Mouse (Mus musculus) adrenal gland, adult 2 months (tissue): ENCODE data around the gene Fam53b. TPM values are rescaled to one million over a fixed set of nuclear protein-coding genes. Genes with fewer than 3 reads are reported as not detected.

Experiments used
- DNase-seq: peaks from one replicate; pipeline ENCODE4 v3.0.0; 2021
- polyA plus RNA-seq: library from polyadenylated mRNA; depleted of rRNA; stranded (reverse); fragments of >200 nt; gene quantifications from 2 replicates; pipeline ENCODE4 v1.2.3, GENCODE M21; 2012
- total RNA-seq, 2 experiments: library from RNA; stranded (reverse); gene quantifications; 2 replicates each; pipeline ENCODE4 v1.2.3; 2021

Gene Fam53b
- total and polyA plus RNA-seq, 3 experiments = 61.1 to 140 (median 69.5) TPM

DNA sequence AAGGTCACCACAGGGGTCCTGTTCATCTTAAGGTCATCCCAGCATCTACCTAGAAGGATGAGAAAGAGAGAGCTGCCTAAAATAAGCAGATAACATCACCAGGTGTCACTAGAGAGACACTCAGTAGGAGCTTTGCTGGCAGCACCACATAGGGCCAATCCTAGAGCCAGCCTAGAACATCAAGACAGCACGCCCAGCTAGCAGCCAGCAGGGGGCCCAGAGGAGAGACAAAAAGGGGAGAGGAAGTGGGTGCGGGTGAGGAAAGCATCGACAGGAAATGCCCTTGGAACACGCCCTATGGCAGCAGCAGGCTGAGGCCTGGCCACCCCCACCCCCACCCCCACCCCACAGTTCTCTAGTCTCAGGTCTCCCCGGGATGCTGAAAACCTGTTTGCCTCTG lies 78.5 kb downstream of the Fam53b start:
- peak; percentile 66 for DNase-seq

DNA sequence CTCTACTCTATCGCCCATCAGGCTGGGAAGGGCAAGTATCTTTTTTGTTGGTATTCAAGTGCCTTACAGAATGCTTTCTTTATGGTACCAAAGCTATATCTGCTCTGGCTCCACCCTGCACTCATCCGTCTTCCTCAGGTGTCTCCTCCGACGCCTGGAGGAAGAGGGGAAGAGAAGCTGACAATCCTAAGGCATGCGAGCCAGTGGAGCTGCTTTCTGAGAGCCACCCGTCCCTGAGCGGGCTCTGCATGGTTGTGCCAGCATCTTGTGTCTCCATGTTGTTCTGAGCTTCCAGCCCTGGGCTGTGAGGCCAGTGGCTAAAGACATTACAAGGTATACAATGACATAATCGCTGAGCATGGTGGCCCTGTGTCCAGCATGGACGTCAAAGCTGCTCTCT lies 79.5 kb downstream of the Fam53b start:
- no peak for DNase-seq

DNA sequence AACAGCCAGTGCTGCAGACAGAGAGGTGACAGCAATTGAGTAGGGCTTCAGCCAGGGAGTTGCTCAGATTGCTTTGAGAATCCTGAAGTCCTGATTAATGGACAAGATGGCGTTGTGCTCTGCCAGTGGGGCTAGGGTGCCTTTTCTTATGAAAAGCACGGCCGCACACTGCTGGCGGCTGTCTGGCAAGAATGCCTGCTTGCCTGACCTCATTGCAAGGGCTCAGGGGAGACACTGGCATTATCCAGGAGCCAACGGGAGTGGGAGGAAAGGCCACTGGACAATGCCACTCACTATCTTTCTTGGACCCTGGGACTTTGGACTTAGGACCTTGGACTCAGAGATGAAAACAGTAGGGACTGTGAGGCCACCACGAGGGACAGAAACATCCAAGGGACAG lies 80.2 kb downstream of the Fam53b start:
- peak; percentile 78 for DNase-seq

DNA sequence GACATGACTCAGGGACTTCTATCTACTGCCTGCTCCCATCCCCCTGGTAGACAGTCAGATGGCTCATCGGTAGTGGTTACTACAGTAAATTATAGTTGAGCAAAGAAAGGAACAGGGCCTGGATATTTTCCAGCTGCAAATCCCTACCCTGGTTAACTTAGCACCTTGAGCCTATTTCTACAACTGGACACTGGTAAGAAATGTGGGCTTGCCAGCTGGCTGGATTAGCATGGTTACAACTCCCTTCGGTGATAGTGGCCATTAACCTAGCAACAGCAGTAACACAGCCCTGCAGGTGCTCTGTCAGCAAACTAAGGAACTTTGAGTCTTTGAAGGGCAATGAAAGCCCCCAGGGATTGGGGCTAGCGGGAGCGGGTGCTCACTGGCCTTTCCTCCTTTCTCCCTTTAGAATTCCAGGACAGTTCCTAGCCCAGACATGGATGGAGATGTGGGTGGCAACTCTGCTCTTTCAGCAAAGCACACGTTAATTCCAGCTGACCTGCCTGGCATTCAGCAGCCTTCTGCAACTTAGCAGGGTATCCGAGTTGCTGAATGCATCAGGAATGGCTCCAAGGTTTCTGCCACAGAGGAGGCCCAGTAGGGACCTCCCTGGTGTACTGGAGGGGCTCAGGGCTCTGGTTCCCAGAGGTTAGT lies 81.4 kb downstream of the Fam53b start:
- no peak for DNase-seq

- no peak for DNase-seq
Measured at GRCm38 (mm10) chr7:132731558-132731957, 82.1 kb downstream of the Fam53b start.

GRCm38 (mm10) chr7:132730510-132730909 lies 83.2 kb downstream of the Fam53b start:
- no peak for DNase-seq

- no peak for DNase-seq
Measured at GRCm38 (mm10) chr7:132729093-132729831, 84.4 kb downstream of the Fam53b start.

DNA sequence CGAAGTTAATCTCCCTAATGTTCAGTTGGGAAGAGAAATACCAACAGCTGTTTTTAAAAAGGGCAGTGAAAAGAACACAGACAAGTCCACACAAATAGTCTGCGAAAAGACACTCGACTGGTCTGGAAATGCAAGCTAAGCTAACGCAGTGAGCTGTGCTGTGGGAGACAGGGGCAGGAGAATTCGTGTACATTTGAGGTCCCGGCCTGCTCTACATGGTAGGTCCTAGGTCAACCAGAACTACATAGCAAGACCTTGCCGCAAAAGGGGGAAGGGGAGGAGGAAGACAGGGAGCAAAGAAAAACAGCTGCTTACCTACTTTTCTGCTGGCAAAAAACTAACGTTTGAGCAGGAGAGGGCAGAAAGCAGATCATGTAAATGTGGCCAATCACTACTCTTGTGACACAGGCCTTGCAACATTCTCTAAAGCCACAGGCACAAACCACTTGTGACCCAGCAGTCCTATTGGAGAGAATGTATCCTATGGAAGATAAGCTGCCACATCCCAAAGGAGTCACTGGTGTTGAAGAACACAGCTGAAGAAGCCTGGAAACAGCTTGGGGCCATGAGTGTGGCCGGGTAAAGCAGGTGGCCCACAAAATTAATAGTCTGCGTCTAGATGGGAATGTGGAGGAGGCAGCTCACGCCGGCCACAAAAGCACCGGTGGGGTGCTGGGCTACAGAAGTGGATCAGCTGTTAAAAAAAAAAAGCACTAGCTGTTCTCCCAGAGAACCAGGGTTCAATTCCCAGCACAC lies 87.4 kb downstream of the Fam53b start:
- DNase-seq = no peak

GRCm38 (mm10) chr7:132724501-132725062 lies 89.1 kb downstream of the Fam53b start:
- no peak for DNase-seq

DNA sequence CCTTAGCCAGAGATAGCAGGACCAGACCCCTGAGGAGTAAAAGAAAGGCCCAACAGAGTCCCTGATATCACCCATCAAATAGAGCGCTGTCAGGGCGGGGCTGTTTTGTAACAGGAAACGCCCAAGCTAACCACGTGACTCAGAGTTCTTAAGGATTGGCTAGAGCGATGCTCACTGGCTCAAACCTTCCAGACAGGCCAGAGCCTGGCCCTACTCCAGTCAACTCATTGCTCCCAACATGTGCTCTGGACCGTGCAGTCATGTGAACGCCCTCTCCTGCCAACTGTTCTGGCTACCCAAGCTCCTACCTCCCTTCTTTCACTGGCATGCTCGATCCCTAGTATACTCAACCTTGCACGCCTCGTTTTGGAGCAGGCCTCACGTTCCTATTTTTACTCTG lies 89.8 kb downstream of the Fam53b start:
- peak; percentile 85 for DNase-seq

GRCm38 (mm10) chr7:132722401-132723370 lies 91.0 kb downstream of the Fam53b start:
- no peak for DNase-seq

DNA sequence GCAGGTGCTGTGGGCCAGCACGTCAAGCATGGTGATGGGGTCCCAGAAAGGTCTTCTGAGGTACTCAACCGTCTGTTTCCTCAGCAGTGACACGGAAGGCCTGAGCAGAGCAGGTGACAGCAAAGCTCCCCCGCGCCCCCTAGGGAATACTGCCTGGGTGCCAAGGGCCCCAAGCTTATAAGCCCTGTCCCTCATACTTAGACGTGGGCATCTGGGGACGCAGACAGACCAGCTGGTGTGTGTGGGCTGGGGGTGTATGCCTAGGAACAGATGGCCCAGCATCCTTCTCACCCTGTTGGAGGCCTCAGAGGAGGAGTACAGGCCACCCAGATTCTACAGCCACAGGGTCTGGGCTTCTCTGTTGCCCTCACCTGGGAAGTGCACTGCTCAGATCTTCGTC lies 93.1 kb downstream of the Fam53b start:
- DNase-seq = no peak

DNA sequence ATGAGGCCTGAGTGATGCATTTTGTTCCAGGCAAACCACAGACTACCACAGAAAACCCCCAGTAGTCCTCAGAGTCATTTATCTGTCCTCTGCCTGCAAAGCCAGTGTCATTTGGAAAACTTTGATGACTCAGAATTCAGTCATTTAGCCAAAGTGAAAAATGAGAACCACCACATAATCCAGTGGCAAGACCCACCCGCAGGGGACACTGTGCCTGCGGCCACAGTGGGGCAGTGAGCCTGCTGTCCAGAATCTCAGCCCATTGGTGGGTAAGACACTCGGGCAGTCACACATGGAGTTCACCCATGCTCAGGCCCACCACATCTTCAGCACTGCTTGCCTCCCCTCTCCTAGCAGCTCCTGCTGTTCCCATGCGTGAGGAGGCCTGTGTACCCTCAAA lies 94.1 kb downstream of the Fam53b start:
- peak; percentile 65 for DNase-seq

- no peak for DNase-seq
Measured at GRCm38 (mm10) chr7:132715259-132715658, 98.4 kb downstream of the Fam53b start.

DNA sequence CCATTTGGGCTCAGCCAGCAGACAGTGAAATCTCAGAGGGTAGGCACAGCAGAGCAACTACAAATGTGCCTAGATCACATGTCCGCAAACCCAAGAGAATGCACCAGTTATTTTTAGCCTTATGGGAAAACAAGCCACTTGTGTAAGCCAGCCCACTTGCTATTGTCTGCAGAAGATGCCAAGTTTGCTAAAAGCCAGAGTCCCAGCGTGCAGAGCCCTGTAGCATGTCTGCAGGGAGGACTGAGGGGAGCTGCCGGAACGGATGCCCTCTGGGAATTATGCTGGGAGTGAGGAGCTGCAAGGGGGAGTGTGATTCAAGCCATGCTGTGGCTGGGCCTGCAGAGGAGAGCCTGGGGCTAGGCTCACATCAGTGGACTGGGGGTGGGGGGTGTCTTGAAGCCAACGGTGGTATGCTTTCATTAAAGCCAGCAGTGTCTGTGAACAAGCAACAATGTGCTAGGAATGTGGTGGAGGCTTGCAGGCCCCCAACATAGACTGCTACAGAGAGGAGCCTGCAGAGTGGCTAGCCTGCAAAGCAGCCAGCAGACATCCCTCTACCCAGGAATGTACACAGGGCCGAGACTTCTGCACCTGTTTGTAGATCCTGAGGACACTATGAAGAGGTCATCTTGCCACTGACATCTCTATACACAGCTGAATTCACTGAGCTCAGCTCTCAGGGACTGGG lies 99.3 kb downstream of the Fam53b start:
- DNase-seq = peak; percentile 56

GRCm38 (mm10) chr7:132713483-132714126 lies 100.1 kb downstream of the Fam53b start:
- peak; percentile 50 for DNase-seq

GRCm38 (mm10) chr7:132712956-132713355 lies 100.7 kb downstream of the Fam53b start:
- no peak for DNase-seq

DNA sequence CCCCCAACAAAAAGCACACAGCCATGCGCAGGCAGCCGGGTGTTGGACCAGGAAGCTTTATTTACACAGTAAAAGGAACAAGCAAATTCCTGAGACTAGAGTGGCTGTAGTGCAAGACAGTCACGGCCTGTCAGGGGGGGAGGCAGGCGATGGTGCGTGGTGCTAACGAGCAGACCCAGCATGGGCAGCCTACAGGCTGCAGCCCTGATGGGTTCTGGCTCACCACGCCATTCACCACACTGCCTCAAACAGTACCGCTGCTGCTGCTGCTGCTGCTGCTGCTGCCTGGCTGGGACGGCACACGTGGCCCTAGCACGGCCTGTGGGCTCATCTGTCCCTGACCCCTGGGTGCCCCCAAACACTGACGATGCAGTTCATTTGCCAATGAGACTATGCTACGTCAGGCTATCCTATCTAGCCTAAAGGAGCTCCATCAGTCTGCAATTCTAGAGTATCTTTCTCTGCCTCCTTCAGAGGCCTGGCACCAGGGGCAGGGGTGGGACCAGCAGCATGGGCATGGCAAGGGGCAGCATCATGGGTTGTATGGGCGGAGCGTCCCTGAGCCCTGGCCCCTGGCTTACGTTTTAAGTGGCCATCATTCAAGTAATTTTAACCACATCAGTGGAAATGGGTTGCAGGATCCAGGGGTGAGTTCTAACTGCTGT lies 101.5 kb downstream of the Fam53b start:
- DNase-seq = peak; percentile 50

DNA sequence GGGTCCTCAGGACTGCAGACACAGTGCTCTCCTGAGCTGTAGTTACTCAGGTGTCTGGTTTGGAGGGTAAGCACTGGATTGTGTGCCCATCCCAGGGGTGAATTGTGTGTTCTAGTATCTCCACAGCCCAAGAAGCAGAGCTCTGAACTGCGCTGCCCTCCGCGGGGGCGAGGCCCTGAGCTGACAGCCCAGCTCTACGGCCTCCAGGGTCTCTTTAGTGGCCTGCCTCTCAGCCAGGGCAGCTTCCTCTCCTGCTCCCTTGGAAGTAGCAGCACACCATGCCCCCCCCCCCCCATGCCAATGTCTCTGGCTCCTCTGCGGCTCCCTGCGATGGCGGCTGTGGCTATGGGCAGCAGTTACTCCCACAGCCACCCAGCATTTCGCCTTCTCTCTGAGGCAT lies 102.1 kb downstream of the Fam53b start:
- DNase-seq = no peak

- peak; percentile 37 for DNase-seq
Measured at GRCm38 (mm10) chr7:132705130-132705529, 108.6 kb downstream of the Fam53b start.
